Mouse (Mus musculus) kidney, embryonic 14.5 days (tissue): Measurements from ENCODE around the gene Bpifa5. TPM values are rescaled to one million over a fixed set of nuclear protein-coding genes. Genes with fewer than 3 reads are reported as not detected.

Experiments used
- ATAC-seq: fragments of 200-750 bp; cut with Nextera tagmentation; 2 replicates; pipeline ENCODE4 v1.8.0; 2017; ENCODE audit warnings: moderate number of reproducible peaks, mild to moderate bottlenecking, moderate TSS enrichment, moderate library complexity; ENCODE audit not compliant: low FRiP score, low TSS enrichment
- H3K27ac ChIP-seq: fragments of 300-500 bp; sonication (generic); 2 replicates; pipeline ENCODE4 v1.5.1; 2014; ENCODE audit warnings: low read depth, mild to moderate bottlenecking, low read length, moderate library complexity, mixed read lengths
- H3K27me3 ChIP-seq: fragments of 300-500 bp; sonication (generic); 2 replicates; pipeline ENCODE4 v1.6.1; 2014; ENCODE audit warnings: mild to moderate bottlenecking, low read length; ENCODE audit not compliant: control insufficient read depth, insufficient read depth
- H3K36me3 ChIP-seq: fragments of 300-500 bp; sonication (generic); 2 replicates; pipeline ENCODE4 v1.6.1; 2014; ENCODE audit warnings: low read length, mixed read lengths; ENCODE audit not compliant: control insufficient read depth, insufficient read depth
- H3K4me1 ChIP-seq: fragments of 300-500 bp; sonication (generic); 2 replicates; pipeline ENCODE4 v1.6.1; 2014; ENCODE audit warnings: low read length, mixed read lengths; ENCODE audit not compliant: control insufficient read depth, insufficient read depth
- H3K4me2 ChIP-seq: fragments of 300-500 bp; sonication (generic); replicated peaks from 2 replicates; pipeline ENCODE4 v1.6.1; 2014; ENCODE audit warnings: low read depth, mild to moderate bottlenecking, low read length
- H3K4me3 ChIP-seq: fragments of 300-500 bp; sonication (generic); 2 replicates; pipeline ENCODE4 v1.5.1; 2014; ENCODE audit warnings: mild to moderate bottlenecking, low read length
- H3K9ac ChIP-seq: fragments of 300-500 bp; sonication (generic); 2 replicates; pipeline ENCODE4 v1.6.1; 2014; ENCODE audit warnings: low read depth, mild to moderate bottlenecking, low read length, moderate library complexity
- H3K9me3 ChIP-seq: fragments of 300-500 bp; sonication (generic); 2 replicates; pipeline ENCODE4 v1.6.1; 2016; ENCODE audit warnings: low read length; ENCODE audit not compliant: control insufficient read depth
- WGBS: fragments of 180-500 bp; shearing (Covaris S2); extraction: QIAGEN DNeasy Blood & Tissue Kit; methylation state at CpG from one replicate; pipeline ENCODE4 v1.1.7; 2014; 5-methylcytosine and 5-hydroxymethylcytosine counted together
- polyA plus RNA-seq: library from polyadenylated mRNA; unstranded; fragments of >200 nt; fragmentation: Nextera tagmentation; extraction: Ambion mirVana; gene quantifications from 2 replicates; pipeline ENCODE4 v1.2.1, GENCODE M21; 2014

Bpifa5 gene
- polyA plus RNA-seq: not detected in 2 replicates

GRCm38 (mm10) chr2:154162307-154162706 is at the start of gene Bpifa5:
Bpifa5 (plus strand) TSS chr2:154162607.
- WGBS: 79% methylated on average over 8 of the region's 8 CpGs
- Histone ChIP-seq H3K27me3 (no peaks in the 10 kb centered on the region), H3K27ac (no peak within 1 kb of the TSS), H3K9ac (no peak within 1 kb of the TSS), H3K4me1 (no peaks in the 10 kb centered on the region), H3K4me3 (no peak within 1 kb of the TSS), H3K9me3 (peaks cover 3% of the 10 kb centered on the region; the same call in 1 of the 2 replicates), H3K4me2 (no peak within 1 kb of the TSS), H3K36me3 (no peaks in the 10 kb centered on the region)
- no peak for ATAC-seq

DNA sequence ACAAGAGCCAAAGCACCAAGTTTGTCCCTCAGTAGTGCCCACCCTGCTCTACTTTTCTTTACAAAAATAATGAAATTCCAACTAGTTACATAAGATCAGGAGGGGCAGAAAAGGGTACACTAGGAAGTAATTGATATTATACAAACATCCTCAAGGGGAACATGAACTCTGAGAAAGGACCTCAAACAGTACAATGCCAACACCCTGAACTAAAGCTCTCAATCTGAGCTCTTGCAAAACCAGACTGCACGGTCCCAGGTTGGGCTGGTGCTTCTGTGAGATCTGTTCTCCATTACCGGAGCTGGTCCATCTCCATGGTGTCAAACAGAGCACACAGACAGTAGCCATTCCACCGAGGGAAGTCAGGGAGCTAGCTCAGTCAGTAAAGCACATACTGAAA is 45.0 kb upstream of the Bpifa5 start:
- no peaks in the 10 kb centered on the region for H3K36me3 ChIP-seq
- no peaks in the 10 kb centered on the region for H3K27me3 ChIP-seq
- H3K9ac ChIP-seq: no peak overlapping the region
- H3K4me3 ChIP-seq: no peak overlapping the region
- no peak for ATAC-seq
- WGBS: 74% methylated on average over 3 of the region's 3 CpGs
- no peaks in the 10 kb centered on the region for H3K4me1 ChIP-seq
- no peak overlapping the region for H3K4me2 ChIP-seq
- no peak overlapping the region for H3K27ac ChIP-seq
- H3K9me3 ChIP-seq: no peaks in the 10 kb centered on the region

DNA sequence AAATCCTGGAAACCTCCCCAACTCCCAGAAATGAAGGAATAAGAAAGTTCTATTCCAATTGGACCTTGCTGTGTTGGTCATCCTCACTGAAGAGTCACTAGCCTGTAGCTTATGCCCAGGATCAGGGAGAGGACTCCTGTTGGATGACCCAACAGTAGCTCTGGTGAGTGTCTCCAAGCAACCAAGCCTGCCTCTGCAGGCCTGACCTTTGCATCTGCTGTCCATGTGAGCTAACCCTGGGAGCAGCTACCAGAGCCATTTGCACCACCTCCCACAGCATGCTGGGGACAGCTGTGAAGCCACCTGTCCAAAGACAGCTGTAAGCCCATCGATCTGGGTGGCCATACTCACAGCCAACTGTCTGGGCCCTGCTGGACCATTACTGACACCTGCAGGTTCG is 32.3 kb upstream of the Bpifa5 start, which contains the start of gene Bpifa3:
Gene Bpifa3, plus strand, starts transcription at position 217 of the 400 bp plus-strand sequence.
- H3K9me3 ChIP-seq: no peaks in the 10 kb centered on the region; the same call in 1 of the 2 replicates
- H3K27ac ChIP-seq: no peak within 1 kb of the TSS
- no peaks in the 10 kb centered on the region for H3K27me3 ChIP-seq
- ATAC-seq: no peak
- no peak within 1 kb of the TSS for H3K4me2 ChIP-seq
- no peak within 1 kb of the TSS for H3K4me3 ChIP-seq
- WGBS: 81% methylated on average over 2 of the region's 2 CpGs
- H3K9ac ChIP-seq: no peak within 1 kb of the TSS
- H3K36me3 ChIP-seq: no peaks in the 10 kb centered on the region
- H3K4me1 ChIP-seq: no peaks in the 10 kb centered on the region

GRCm38 (mm10) chr2:154142580-154142979 is 19.8 kb upstream of the Bpifa5 start, which contains the start of gene Bpifa1:
Bpifa1 (plus strand) TSS chr2:154142880.
- Histone ChIP-seq H3K4me3 (no peak within 1 kb of the TSS), H3K9ac (no peak within 1 kb of the TSS), H3K4me1 (no peaks in the 10 kb centered on the region), H3K4me2 (no peak within 1 kb of the TSS), H3K9me3 (no peaks in the 10 kb centered on the region), H3K36me3 (no peaks in the 10 kb centered on the region), H3K27me3 (no peaks in the 10 kb centered on the region), H3K27ac (no peak within 1 kb of the TSS)
- 74% methylated on average over 4 of the region's 4 CpGs for WGBS
- ATAC-seq: no peak

GRCm38 (mm10) chr2:154143735-154144134 is 18.7 kb upstream of the Bpifa5 start:
- no peaks in the 10 kb centered on the region for H3K36me3 ChIP-seq
- ATAC-seq: no peak
- H3K9ac ChIP-seq: no peak overlapping the region
- H3K4me3 ChIP-seq: no peak overlapping the region
- 79% methylated on average over 3 of the region's 3 CpGs for WGBS
- no peaks in the 10 kb centered on the region for H3K9me3 ChIP-seq
- no peak overlapping the region for H3K4me2 ChIP-seq
- no peak overlapping the region for H3K27ac ChIP-seq
- no peaks in the 10 kb centered on the region for H3K27me3 ChIP-seq
- no peaks in the 10 kb centered on the region for H3K4me1 ChIP-seq

DNA sequence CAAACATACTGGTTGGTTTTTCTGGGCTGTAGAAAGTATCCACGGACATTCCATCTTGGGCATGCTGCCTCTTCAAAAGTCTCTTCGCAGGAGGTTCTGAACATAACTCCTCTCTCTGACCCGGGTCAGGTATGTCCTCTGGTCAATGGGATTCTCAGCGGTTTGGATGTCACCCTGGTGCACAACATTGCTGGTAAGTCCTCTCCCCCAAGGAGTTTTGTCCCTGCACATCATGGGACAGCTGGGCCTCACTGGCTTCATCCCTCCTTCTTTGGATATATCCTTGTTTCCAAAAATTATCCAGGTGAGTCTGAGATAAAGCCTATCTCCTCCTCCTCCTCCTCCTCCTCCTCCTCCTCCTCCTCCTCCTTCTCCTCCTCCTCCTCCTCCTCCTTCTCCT is 14.9 kb upstream of the Bpifa5 start:
- no peak overlapping the region for H3K4me3 ChIP-seq
- no peaks in the 10 kb centered on the region for H3K36me3 ChIP-seq
- no peak overlapping the region for H3K4me2 ChIP-seq
- ATAC-seq: no peak
- H3K9me3 ChIP-seq: no peaks in the 10 kb centered on the region
- H3K27me3 ChIP-seq: no peaks in the 10 kb centered on the region
- no peaks in the 10 kb centered on the region for H3K4me1 ChIP-seq
- H3K9ac ChIP-seq: no peak overlapping the region
- 77% methylated on average over 4 of the region's 4 CpGs for WGBS
- no peak overlapping the region for H3K27ac ChIP-seq

GRCm38 (mm10) chr2:154158433-154158832 is 4.0 kb upstream of the Bpifa5 start:
- no peaks in the 10 kb centered on the region for H3K36me3 ChIP-seq
- no peak overlapping the region for H3K4me3 ChIP-seq
- H3K4me1 ChIP-seq: no peaks in the 10 kb centered on the region
- no peak overlapping the region for H3K4me2 ChIP-seq
- ATAC-seq: no peak
- no peaks in the 10 kb centered on the region for H3K27me3 ChIP-seq
- H3K27ac ChIP-seq: no peak overlapping the region
- H3K9ac ChIP-seq: no peak overlapping the region
- H3K9me3 ChIP-seq: peaks cover 3% of the 10 kb centered on the region; the same call in 1 of the 2 replicates
- 41% methylated on average over 3 of the region's 3 CpGs for WGBS

GRCm38 (mm10) chr2:154163306-154163705 is 899 bp downstream of the Bpifa5 start:
- no peak for ATAC-seq

GRCm38 (mm10) chr2:154169172-154169571 is 6.8 kb downstream of the Bpifa5 start:
- Histone ChIP-seq H3K9me3 (no peaks in the 10 kb centered on the region), H3K36me3 (no peaks in the 10 kb centered on the region), H3K4me3 (no peak overlapping the region), H3K27ac (no peak overlapping the region), H3K27me3 (no peaks in the 10 kb centered on the region), H3K4me2 (no peak overlapping the region), H3K9ac (no peak overlapping the region), H3K4me1 (no peaks in the 10 kb centered on the region)
- WGBS: 45% methylated on average over 3 of the region's 3 CpGs
- ATAC-seq: no peak

More at GRCm38 (mm10) chr2:154163306-154163705, 899 bp downstream of the Bpifa5 start:
- Histone ChIP-seq H3K27ac (no peak overlapping the region), H3K36me3 (no peaks in the 10 kb centered on the region), H3K27me3 (no peaks in the 10 kb centered on the region), H3K4me2 (no peak overlapping the region), H3K9me3 (peaks cover 3% of the 10 kb centered on the region; the same call in 1 of the 2 replicates), H3K4me3 (no peak overlapping the region), H3K9ac (no peak overlapping the region), H3K4me1 (no peaks in the 10 kb centered on the region)
- WGBS: 90% methylated on average over 5 of the region's 5 CpGs
